Mouse (Mus musculus): ENCODE measurements at regions not wholly inside any gene's neighbourhood (a gene's known extent, or its start where the extent isn't known, plus 50 kb on each side); places are given as distances from the start of the nearest gene placed in this dataset.

GRCm38 (mm10) chr1:141097575-141097974, 851.6 kb downstream of the Kcnt2 start:
- TF ChIP-seq CTCF (IDR thresholded peaks at IDR 0.05; ENCODE audit: control insufficient read depth, insufficient read depth, insufficient replicate concordance, low read depth, low read length) (no peak), POLR2A (IDR thresholded peaks at IDR 0.05; ENCODE audit: control insufficient read depth, low read depth, low read length) (no peak)

Measured in testis, adult 2 months (tissue).